Mouse (Mus musculus): ENCODE measurements around the gene Rps6ka5.

The Rps6ka5 gene

GRCm38 (mm10) chr12:100724606-100725457 is 2.0 kb downstream of the Rps6ka5 start:
- DNase-seq (ENCODE audit: low read depth), result peak; percentile 99

- no peak for DNase-seq (ENCODE audit: low read depth)
Observed at GRCm38 (mm10) chr12:100724182-100724581, 2.6 kb downstream of the Rps6ka5 start.

GRCm38 (mm10) chr12:100720801-100721200 is 6.0 kb downstream of the Rps6ka5 start:
- no peak for DNase-seq (ENCODE audit: low read depth)

- no peak for DNase-seq (ENCODE audit: low read depth)
Observed at GRCm38 (mm10) chr12:100717446-100717845, 9.3 kb downstream of the Rps6ka5 start.

- DNase-seq (ENCODE audit: low read depth), result no peak
Observed at GRCm38 (mm10) chr12:100716969-100717368, 9.8 kb downstream of the Rps6ka5 start.

GRCm38 (mm10) chr12:100711819-100712218 is 15.0 kb downstream of the Rps6ka5 start:
- no peak for DNase-seq (ENCODE audit: low read depth)

GRCm38 (mm10) chr12:100711116-100711691 is 15.6 kb downstream of the Rps6ka5 start:
- no peak for DNase-seq (ENCODE audit: low read depth)

- DNase-seq (ENCODE audit: low read depth), result no peak
Observed at GRCm38 (mm10) chr12:100710432-100710831, 16.4 kb downstream of the Rps6ka5 start.

- no peak for DNase-seq (ENCODE audit: low read depth)
Observed at GRCm38 (mm10) chr12:100707312-100707711, 19.5 kb downstream of the Rps6ka5 start.

- DNase-seq (ENCODE audit: low read depth), result no peak
Observed at GRCm38 (mm10) chr12:100705057-100705722, 21.6 kb downstream of the Rps6ka5 start.

GRCm38 (mm10) chr12:100698019-100698418 is 28.8 kb downstream of the Rps6ka5 start:
- no peak for DNase-seq (ENCODE audit: low read depth)

GRCm38 (mm10) chr12:100696621-100697020 is 30.2 kb downstream of the Rps6ka5 start:
- DNase-seq (ENCODE audit: low read depth), result no peak

- no peak for DNase-seq (ENCODE audit: low read depth)
Observed at GRCm38 (mm10) chr12:100695252-100695651, 31.5 kb downstream of the Rps6ka5 start.

- no peak for DNase-seq (ENCODE audit: low read depth)
Observed at GRCm38 (mm10) chr12:100692208-100692607, 34.6 kb downstream of the Rps6ka5 start.

GRCm38 (mm10) chr12:100690444-100690843 is 36.3 kb downstream of the Rps6ka5 start:
- no peak for DNase-seq (ENCODE audit: low read depth)

GRCm38 (mm10) chr12:100688177-100688576 is 38.6 kb downstream of the Rps6ka5 start:
- no peak for DNase-seq (ENCODE audit: low read depth)

GRCm38 (mm10) chr12:100687001-100687400 is 39.8 kb downstream of the Rps6ka5 start:
- DNase-seq (ENCODE audit: low read depth), result no peak

GRCm38 (mm10) chr12:100681752-100682151 is 45.0 kb downstream of the Rps6ka5 start:
- DNase-seq (ENCODE audit: low read depth), result no peak

GRCm38 (mm10) chr12:100681241-100681640 is 45.5 kb downstream of the Rps6ka5 start:
- DNase-seq (ENCODE audit: low read depth), result no peak

- DNase-seq (ENCODE audit: low read depth), result no peak
Observed at GRCm38 (mm10) chr12:100680676-100681075, 46.1 kb downstream of the Rps6ka5 start.

GRCm38 (mm10) chr12:100670647-100671199 is 56.1 kb downstream of the Rps6ka5 start:
- DNase-seq (ENCODE audit: low read depth), result no peak

GRCm38 (mm10) chr12:100665294-100665693 is 61.5 kb downstream of the Rps6ka5 start:
- no peak for DNase-seq (ENCODE audit: low read depth)

GRCm38 (mm10) chr12:100660076-100660475 is 66.7 kb downstream of the Rps6ka5 start:
- DNase-seq (ENCODE audit: low read depth), result no peak
